Mouse (Mus musculus): ENCODE data around the gene Nono. TPM values are rescaled to one million over a fixed set of nuclear protein-coding genes. Genes with fewer than 3 reads are reported as not detected.

The Nono gene
- 618 and 658 TPM in 2 replicates for polyA plus RNA-seq (2016; fragmentation: Nextera tagmentation; extraction: Ambion mirVana)

DNA sequence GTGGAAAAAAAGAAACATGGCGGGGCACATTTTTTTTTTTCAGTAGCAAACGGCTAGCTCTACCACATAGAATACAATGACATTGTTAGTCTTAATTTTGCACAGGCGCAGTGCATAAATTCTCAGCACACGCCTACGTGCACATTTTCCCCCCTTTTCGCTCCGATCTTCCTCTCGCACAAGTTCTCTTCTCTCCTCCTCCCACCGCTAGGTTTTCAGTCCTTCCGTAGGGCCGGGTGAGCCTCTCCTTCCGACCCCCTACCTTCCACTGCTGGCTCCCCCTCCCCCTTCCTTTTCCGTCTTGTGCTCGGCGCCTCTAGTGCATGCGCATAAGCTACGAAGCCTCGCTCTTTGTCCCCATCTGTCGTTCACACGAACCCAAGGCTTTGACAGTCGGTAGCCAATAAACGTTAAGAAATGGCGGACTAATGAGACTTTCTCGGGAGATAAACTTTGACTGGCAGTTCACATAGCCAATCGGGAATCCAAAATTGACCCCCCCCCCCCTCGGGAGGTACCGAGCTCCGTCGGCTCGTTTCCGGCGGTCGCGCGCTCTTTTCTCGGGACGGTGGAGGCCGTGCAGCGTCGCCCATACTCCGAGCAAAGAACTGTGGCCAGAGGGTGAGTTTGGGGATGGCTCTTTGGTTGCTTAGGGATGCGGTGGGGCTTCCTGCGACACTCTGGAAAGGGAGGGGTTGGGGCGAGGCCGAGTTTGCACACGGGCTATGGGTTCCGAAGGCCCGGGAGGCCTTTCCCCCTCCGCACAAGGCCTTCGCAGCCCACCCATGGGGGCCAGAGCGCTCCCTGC lies at the start of gene Nono:
Gene Nono, plus strand, starts transcription at position 177 of the 808 bp plus-strand sequence.
- peak; percentile 88 for DNase-seq (ENCODE audit: low spot score)
- H3K4me1 ChIP-seq = peaks cover 10% of the 10 kb centered on the region
- peak within 1 kb of the TSS; percentile 96 for H3K27ac ChIP-seq (replicated peaks)
- H3K36me3 ChIP-seq = peaks cover 36% of the 10 kb centered on the region
- H3K27me3 ChIP-seq (ENCODE audit: low read depth, poor library complexity, severe bottlenecking) = peaks cover 8% of the 10 kb centered on the region; the same call in 1 of the 2 replicates
- H3K9me3 ChIP-seq (replicated peaks) = no peaks in the 10 kb centered on the region
- WGBS = 15% methylated on average over 51 of the region's 51 CpGs
- H3K4me3 ChIP-seq = peak within 1 kb of the TSS; percentile 71

DNA sequence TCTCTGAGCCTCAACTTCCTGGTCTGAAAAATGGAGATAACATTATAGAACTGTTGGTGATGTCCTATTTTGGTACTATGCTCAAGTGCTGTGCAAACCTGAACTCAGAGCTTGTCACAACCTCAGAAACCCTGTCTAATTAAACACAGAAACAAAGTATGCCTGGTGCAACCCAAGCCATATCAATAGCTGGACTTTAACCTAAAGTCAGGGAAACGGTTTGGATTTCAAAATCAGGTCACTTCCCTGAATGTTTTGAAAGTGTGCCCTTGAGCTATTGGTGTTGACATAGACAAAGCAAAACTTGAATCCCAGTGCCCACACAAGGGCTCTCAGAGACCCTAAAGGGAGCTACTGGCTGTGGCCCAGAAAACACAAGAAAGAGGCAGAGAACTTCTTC lies 49.4 kb upstream of the Nono start:
- WGBS = 100% methylated on average over 1 of the region's 1 CpGs
- Histone ChIP-seq H3K4me3 (no peak overlapping the region), H3K27me3 (ENCODE audit: low read depth, poor library complexity, severe bottlenecking) (peaks cover 96% of the 10 kb centered on the region), H3K9me3 (replicated peaks) (no peaks in the 10 kb centered on the region), H3K4me1 (peaks cover 20% of the 10 kb centered on the region), H3K36me3 (no peaks in the 10 kb centered on the region), H3K27ac (replicated peaks) (no peak overlapping the region)
- DNase-seq (ENCODE audit: low spot score) = no peak

DNA sequence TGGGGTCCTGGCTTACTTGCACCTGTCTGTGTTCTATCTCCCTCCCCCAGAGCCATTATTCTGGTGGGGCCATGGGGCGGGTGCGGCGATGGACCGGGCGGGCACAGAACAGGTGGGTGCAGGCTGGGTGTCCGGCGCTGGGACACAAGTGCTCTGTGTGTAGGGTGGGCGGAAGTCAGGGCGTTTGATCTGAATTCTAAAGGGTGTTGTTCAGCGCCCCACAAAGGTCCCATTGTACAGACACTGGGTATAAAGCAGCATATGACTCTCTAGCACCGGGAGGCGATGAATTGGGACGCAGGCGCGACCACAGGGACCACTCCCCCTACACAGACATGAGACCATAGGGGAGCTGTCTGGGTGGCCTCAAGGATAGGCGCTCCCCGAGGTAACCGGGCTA lies 45.7 kb upstream of the Nono start:
- no peak for DNase-seq (ENCODE audit: low spot score)
- Histone ChIP-seq H3K36me3 (no peaks in the 10 kb centered on the region), H3K9me3 (replicated peaks) (no peaks in the 10 kb centered on the region), H3K4me3 (no peak overlapping the region), H3K4me1 (peaks cover 26% of the 10 kb centered on the region), H3K27ac (replicated peaks) (no peak overlapping the region), H3K27me3 (ENCODE audit: low read depth, poor library complexity, severe bottlenecking) (peaks cover 99% of the 10 kb centered on the region)
- 26% methylated on average over 18 of the region's 18 CpGs for WGBS

DNA sequence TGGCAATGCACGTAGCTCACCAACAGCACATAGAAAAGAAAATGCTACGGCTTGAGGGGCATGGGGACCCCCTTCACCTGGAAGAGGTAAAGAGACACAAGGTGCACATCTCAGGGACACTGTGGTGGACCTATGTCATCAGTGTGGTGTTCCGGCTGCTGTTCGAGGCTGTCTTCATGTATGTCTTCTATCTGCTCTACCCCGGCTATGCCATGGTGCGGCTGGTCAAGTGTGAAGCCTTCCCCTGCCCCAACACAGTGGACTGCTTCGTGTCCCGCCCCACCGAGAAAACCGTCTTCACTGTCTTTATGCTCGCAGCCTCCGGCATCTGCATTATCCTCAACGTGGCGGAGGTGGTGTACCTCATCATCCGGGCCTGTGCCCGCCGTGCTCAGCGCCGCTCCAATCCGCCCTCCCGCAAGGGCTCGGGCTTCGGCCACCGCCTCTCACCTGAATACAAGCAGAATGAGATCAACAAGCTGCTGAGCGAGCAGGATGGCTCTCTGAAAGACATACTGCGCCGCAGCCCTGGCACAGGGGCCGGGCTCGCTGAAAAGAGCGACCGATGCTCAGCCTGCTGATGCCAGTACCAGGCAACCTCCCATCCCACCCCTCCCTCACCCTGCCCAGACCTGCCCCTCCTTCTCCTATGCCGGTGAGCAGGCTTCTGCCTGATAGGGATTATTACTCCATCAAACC lies 44.5 kb upstream of the Nono start:
- peaks cover 26% of the 10 kb centered on the region for H3K4me1 ChIP-seq
- 14% methylated on average over 32 of the region's 32 CpGs for WGBS
- peaks cover 99% of the 10 kb centered on the region for H3K27me3 ChIP-seq (ENCODE audit: low read depth, poor library complexity, severe bottlenecking)
- H3K4me3 ChIP-seq = peak overlapping the region; percentile 44
- H3K9me3 ChIP-seq (replicated peaks) = no peaks in the 10 kb centered on the region
- no peaks in the 10 kb centered on the region for H3K36me3 ChIP-seq
- DNase-seq (ENCODE audit: low spot score) = peak; percentile 12
- no peak overlapping the region for H3K27ac ChIP-seq (replicated peaks)

DNA sequence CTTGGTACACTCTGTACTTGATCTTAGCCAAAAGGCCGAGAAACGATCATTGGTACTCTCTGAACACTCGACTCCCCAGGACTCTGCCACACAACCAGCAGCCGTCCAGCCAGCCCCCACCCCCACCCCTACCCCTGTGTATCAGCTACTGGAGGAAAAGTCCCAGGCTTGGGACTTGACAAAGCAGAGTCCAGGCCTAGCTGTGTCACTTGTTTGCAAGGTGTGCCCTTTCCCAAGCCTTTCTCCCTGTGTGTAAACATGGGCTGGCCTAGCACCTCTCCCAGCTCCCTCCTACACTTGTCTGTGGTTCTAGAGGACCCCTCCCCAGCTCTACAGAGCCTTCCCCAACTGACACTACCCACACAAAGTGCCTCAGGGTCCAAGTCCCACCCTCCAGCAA lies 42.9 kb upstream of the Nono start:
- Histone ChIP-seq H3K4me1 (peaks cover 26% of the 10 kb centered on the region), H3K27ac (replicated peaks) (no peak overlapping the region), H3K36me3 (no peaks in the 10 kb centered on the region), H3K9me3 (replicated peaks) (no peaks in the 10 kb centered on the region), H3K27me3 (ENCODE audit: low read depth, poor library complexity, severe bottlenecking) (peaks cover 99% of the 10 kb centered on the region), H3K4me3 (no peak overlapping the region)
- DNase-seq (ENCODE audit: low spot score) = no peak
- 26% methylated on average over 4 of the region's 4 CpGs for WGBS

DNA sequence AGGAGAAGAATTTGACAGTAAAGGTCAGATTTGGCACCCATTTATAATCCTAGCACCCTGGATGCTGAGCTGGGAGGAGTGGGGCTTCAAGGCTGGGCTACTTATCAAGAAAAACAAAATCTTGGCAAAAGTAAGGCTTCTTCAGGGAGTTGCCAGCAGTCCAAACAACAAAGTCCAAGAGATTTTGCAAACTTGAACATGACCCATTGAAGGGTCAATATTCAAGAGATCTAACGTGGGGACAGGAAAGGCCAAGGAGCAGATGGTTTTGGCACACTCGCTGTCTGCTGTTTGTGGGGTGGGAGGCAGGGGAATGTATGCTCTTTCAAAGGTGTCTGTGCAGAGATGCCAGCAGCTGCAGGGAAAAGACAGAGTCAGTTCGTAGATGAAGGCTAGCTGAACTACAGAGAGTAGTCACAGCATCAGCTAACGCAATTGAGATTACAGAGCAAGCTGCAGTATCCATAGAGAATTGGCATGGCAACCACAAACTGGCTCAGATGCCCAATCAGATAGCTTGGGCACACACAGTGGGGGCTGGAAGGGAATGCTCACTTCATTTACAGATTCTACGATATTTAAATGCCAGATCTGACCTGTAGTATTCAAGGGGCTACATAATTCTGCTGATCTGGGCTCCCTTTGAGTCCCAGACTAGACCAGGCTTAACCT lies 40.1 kb upstream of the Nono start:
- no peak overlapping the region for H3K4me3 ChIP-seq
- no peaks in the 10 kb centered on the region for H3K36me3 ChIP-seq
- no peaks in the 10 kb centered on the region for H3K9me3 ChIP-seq (replicated peaks)
- peaks cover 13% of the 10 kb centered on the region for H3K4me1 ChIP-seq
- peaks cover 91% of the 10 kb centered on the region for H3K27me3 ChIP-seq (ENCODE audit: low read depth, poor library complexity, severe bottlenecking)
- WGBS = 77% methylated on average over 5 of the region's 5 CpGs
- H3K27ac ChIP-seq (replicated peaks) = no peak overlapping the region
- no peak for DNase-seq (ENCODE audit: low spot score)

DNA sequence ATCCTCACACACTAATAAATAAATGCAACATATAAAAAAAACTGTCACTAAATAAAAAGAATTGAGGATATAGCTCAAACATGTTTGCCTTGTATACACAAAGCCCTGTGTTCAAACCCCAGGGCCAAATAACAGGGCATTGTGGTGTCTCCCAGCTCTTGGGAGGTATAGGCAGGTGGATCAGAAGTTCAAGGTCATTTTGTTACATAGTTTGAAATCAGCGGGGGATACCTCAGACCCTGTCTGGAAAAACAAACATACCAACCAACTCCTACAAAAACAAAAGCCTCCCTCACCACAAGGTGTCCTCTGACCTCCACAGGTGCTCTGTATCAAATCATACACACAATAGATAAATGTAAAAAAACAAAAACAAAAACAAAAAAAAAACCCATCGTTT lies 34.8 kb upstream of the Nono start:
- no peaks in the 10 kb centered on the region for H3K9me3 ChIP-seq (replicated peaks)
- no peak for DNase-seq (ENCODE audit: low spot score)
- WGBS = 73% methylated on average over 2 of the region's 2 CpGs
- H3K27ac ChIP-seq (replicated peaks) = no peak overlapping the region
- peaks cover 91% of the 10 kb centered on the region for H3K27me3 ChIP-seq (ENCODE audit: low read depth, poor library complexity, severe bottlenecking)
- peaks cover 11% of the 10 kb centered on the region for H3K4me1 ChIP-seq
- no peaks in the 10 kb centered on the region for H3K36me3 ChIP-seq
- no peak overlapping the region for H3K4me3 ChIP-seq

DNA sequence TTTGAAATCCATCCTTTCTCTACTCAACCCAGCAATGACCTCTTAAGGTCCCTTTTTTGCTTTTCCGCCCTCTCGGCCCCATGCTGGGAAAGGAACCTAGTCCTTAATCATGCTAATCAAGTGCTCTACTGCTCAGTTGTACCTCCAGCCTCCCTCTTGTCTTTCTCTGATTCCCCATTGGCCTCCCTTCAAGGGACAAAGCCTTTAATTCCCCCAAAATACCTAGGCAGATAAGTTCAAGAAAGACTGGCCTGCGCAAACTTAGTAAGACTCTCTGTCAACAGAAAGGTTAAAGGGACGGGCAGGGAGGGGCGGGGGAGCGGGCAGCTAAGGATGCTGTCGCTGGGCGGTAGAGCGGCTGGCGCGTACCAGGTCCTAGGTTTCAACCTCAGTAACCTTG lies 32.7 kb upstream of the Nono start:
- H3K4me1 ChIP-seq = peaks cover 11% of the 10 kb centered on the region
- H3K36me3 ChIP-seq = no peaks in the 10 kb centered on the region
- no peak overlapping the region for H3K27ac ChIP-seq (replicated peaks)
- WGBS = 27% methylated on average over 11 of the region's 11 CpGs
- H3K27me3 ChIP-seq (ENCODE audit: low read depth, poor library complexity, severe bottlenecking) = peaks cover 91% of the 10 kb centered on the region
- H3K4me3 ChIP-seq = peak overlapping the region; percentile 33
- H3K9me3 ChIP-seq (replicated peaks) = no peaks in the 10 kb centered on the region
- peak; percentile 24 for DNase-seq (ENCODE audit: low spot score)

DNA sequence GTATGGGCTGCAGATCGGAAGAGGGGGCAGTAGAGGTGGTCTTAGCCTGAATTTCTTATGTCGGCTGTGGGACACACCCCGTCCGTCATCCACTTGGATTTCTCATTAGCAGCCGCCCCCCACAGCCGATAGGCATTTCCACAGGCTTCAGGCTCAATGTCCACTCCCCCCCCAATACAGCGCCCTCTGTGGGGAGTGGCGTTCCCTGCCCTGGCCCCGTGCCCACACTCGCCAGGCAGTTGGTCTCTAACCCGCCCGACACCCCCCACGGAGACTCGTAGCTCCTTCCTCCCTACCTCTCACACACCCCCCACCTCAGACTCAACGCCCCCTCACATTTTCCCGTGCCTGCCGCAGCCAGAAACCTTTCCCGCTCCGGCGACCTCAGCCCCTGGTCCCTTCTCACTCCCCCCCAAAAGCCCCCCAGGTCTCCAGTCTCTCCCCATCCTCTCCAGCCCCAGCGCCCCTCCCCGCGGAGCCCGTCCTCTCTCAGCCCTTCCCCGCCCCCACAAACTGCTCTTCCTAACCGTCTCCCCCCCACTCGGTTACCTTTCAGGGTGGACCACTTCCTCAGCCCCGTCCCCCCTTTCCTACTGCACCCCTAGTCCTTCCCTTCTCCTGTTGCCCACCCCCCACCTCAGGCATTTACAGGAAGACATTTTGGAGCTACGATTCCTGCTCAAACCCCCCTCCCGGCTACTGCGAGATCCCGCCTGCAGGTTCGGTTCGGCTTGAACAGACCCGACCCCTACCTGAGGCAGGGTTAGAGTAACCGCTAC lies 10.0 kb upstream of the Nono start:
- Histone ChIP-seq H3K27me3 (ENCODE audit: low read depth, poor library complexity, severe bottlenecking) (peaks cover 77% of the 10 kb centered on the region), H3K27ac (replicated peaks) (peak overlapping the region; percentile 86), H3K36me3 (peaks cover 25% of the 10 kb centered on the region), H3K9me3 (replicated peaks) (no peaks in the 10 kb centered on the region), H3K4me3 (peak overlapping the region; percentile 67), H3K4me1 (peaks cover 19% of the 10 kb centered on the region)
- WGBS = 27% methylated on average over 36 of the region's 36 CpGs
- peak; percentile 19 for DNase-seq (ENCODE audit: low spot score)

DNA sequence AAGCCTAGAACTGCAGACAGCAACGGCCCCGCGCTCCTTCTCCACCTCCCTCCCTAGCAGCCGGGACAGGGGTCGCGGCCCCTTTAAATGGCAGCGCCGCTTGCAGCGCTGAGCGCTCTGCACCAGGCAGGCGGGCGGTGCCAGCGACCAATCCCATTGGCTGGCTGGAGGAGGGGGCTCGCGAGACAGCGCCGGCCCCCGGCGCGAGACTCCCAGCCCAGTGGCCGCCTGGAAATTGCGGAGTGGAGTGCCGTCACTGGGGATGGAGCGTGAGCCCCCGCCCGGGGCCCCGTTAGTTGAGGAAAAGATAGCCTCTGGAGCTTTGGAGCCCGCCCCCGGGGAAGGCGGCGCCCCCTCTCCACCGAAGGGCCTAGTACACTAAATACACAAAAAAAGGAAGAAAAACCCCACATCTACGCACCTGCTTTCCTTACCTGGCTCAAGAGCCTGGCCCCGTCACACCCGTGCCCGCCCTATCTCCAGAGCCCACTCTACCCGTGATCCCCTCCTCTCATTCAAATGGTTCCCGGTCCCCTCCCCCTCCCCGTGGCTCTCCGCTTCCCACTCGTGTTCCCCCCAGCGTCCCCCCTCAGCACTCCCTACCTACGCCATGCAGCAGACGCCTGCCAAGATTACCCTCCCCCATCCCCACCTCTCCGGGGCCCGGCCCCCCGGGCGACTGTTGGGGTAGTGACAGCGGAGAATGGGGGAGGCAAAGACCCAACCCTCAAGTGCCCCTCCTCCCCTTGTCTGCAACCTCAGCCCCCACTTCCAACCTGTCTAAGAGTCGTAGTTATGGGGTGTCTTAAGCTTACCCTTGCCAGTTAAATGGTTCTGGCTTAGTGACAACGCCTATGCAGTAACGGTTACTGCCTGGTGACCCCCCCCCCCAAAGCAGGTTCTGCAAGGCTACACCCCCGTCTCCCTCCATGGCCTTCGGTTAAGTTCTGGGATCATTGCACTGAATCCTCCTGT lies 9.1 kb upstream of the Nono start:
- H3K27ac ChIP-seq (replicated peaks) = peak overlapping the region; percentile 86

DNA sequence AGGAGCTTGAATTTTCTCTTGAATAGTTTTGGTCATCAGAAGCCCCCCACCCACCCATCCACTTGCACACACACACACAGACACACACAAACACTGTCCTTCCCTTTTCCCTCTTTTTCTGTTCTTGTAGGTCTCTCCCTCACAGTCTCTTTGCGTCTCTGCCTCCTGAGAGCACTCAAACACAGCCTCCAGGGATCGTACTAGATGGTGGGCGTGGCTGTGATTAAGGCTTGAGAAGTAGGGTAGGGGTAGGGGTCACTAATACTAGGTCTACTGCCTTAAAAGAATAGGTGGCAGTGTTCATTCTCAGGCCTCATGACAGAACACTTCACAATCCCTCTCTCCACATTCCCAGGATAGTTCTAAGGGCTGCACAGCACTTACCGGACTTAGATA lies 8.4 kb upstream of the Nono start, which contains the start of gene Zmym3:
Gene Zmym3, minus strand, starts transcription at position 150 of the 396 bp plus-strand sequence.
- WGBS = 20% methylated on average over 4 of the region's 4 CpGs
- Histone ChIP-seq H3K4me1 (peaks cover 19% of the 10 kb centered on the region), H3K4me3 (peak within 1 kb of the TSS; percentile 67), H3K9me3 (replicated peaks) (no peaks in the 10 kb centered on the region), H3K36me3 (peaks cover 10% of the 10 kb centered on the region), H3K27ac (replicated peaks) (peak within 1 kb of the TSS; percentile 86), H3K27me3 (ENCODE audit: low read depth, poor library complexity, severe bottlenecking) (peaks cover 64% of the 10 kb centered on the region)
- no peak for DNase-seq (ENCODE audit: low spot score)

More for the DNA sequence above, 9.1 kb upstream of the Nono start:
- Histone ChIP-seq H3K9me3 (replicated peaks) (no peaks in the 10 kb centered on the region), H3K4me1 (peaks cover 19% of the 10 kb centered on the region), H3K27me3 (ENCODE audit: low read depth, poor library complexity, severe bottlenecking) (peaks cover 70% of the 10 kb centered on the region), H3K4me3 (peak overlapping the region; percentile 67), H3K36me3 (peaks cover 17% of the 10 kb centered on the region)
- DNase-seq (ENCODE audit: low spot score) = peak; percentile 86
- 14% methylated on average over 51 of the region's 54 CpGs for WGBS

Measured in midbrain, embryonic 10.5 days (tissue).